Mouse (Mus musculus): ENCODE data around the gene Gfod1. TPM values are rescaled to one million over a fixed set of nuclear protein-coding genes. Genes with fewer than 3 reads are reported as not detected.

The Gfod1 gene
- polyA plus RNA-seq, 1 experiment from 2014 or later, result 3.8 TPM

GRCm38 (mm10) chr13:43212338-43212737 is 91.6 kb downstream of the Gfod1 start:
- Histone ChIP-seq H3K4me3 (ENCODE audit: low read depth, low read length) (no peak overlapping the region), H3K4me1 (ENCODE audit: control insufficient read depth, insufficient read depth, low read length) (peaks cover 3% of the 10 kb centered on the region; the same call in 1 of the 2 replicates), H3K27me3 (ENCODE audit: control insufficient read depth, insufficient read depth, low read length) (no peaks in the 10 kb centered on the region), H3K4me2 (ENCODE audit: low read depth, low read length) (no peak overlapping the region), H3K9me3 (ENCODE audit: control insufficient read depth, low read length) (no peaks in the 10 kb centered on the region), H3K36me3 (ENCODE audit: control insufficient read depth, insufficient read depth, low read length) (no peaks in the 10 kb centered on the region), H3K27ac (ENCODE audit: low read depth, low read length) (no peak overlapping the region), H3K9ac (replicated peaks; ENCODE audit: low read depth, low read length) (no peak overlapping the region)
- WGBS, result 64% methylated on average over 7 of the region's 7 CpGs
- no peak for ATAC-seq (ENCODE audit: low read depth)

GRCm38 (mm10) chr13:43210956-43211355 is 93.0 kb downstream of the Gfod1 start:
- Histone ChIP-seq H3K4me1 (ENCODE audit: control insufficient read depth, insufficient read depth, low read length) (peaks cover 3% of the 10 kb centered on the region; the same call in 1 of the 2 replicates), H3K9ac (replicated peaks; ENCODE audit: low read depth, low read length) (no peak overlapping the region), H3K27me3 (ENCODE audit: control insufficient read depth, insufficient read depth, low read length) (no peaks in the 10 kb centered on the region), H3K9me3 (ENCODE audit: control insufficient read depth, low read length) (no peaks in the 10 kb centered on the region), H3K36me3 (ENCODE audit: control insufficient read depth, insufficient read depth, low read length) (no peaks in the 10 kb centered on the region), H3K4me3 (ENCODE audit: low read depth, low read length) (no peak overlapping the region), H3K27ac (ENCODE audit: low read depth, low read length) (no peak overlapping the region), H3K4me2 (ENCODE audit: low read depth, low read length) (no peak overlapping the region)
- WGBS, result 89% methylated on average over 5 of the region's 5 CpGs
- no peak for ATAC-seq (ENCODE audit: low read depth)

- no peaks in the 10 kb centered on the region for H3K27me3 ChIP-seq (ENCODE audit: control insufficient read depth, insufficient read depth, low read length)
- no peak overlapping the region for H3K9ac ChIP-seq (replicated peaks; ENCODE audit: low read depth, low read length)
- H3K4me1 ChIP-seq (ENCODE audit: control insufficient read depth, insufficient read depth, low read length), result no peaks in the 10 kb centered on the region
- no peaks in the 10 kb centered on the region for H3K9me3 ChIP-seq (ENCODE audit: control insufficient read depth, low read length)
- no peak for ATAC-seq (ENCODE audit: low read depth)
- H3K4me2 ChIP-seq (ENCODE audit: low read depth, low read length), result no peak overlapping the region
- H3K4me3 ChIP-seq (ENCODE audit: low read depth, low read length), result no peak overlapping the region
- no peak overlapping the region for H3K27ac ChIP-seq (ENCODE audit: low read depth, low read length)
- WGBS, result 79% methylated on average over 5 of the region's 5 CpGs
- no peaks in the 10 kb centered on the region for H3K36me3 ChIP-seq (ENCODE audit: control insufficient read depth, insufficient read depth, low read length)
Observed at GRCm38 (mm10) chr13:43209560-43209959, 94.4 kb downstream of the Gfod1 start.

GRCm38 (mm10) chr13:43208914-43209439 is 95.0 kb downstream of the Gfod1 start:
- ATAC-seq (ENCODE audit: low read depth), result no peak
- Histone ChIP-seq H3K36me3 (ENCODE audit: control insufficient read depth, insufficient read depth, low read length) (no peaks in the 10 kb centered on the region), H3K9me3 (ENCODE audit: control insufficient read depth, low read length) (no peaks in the 10 kb centered on the region), H3K9ac (replicated peaks; ENCODE audit: low read depth, low read length) (no peak overlapping the region), H3K4me1 (ENCODE audit: control insufficient read depth, insufficient read depth, low read length) (no peaks in the 10 kb centered on the region), H3K27me3 (ENCODE audit: control insufficient read depth, insufficient read depth, low read length) (no peaks in the 10 kb centered on the region), H3K4me2 (ENCODE audit: low read depth, low read length) (no peak overlapping the region), H3K4me3 (ENCODE audit: low read depth, low read length) (no peak overlapping the region), H3K27ac (ENCODE audit: low read depth, low read length) (no peak overlapping the region)
- WGBS, result 42% methylated on average over 16 of the region's 16 CpGs

GRCm38 (mm10) chr13:43206118-43206683 is 97.8 kb downstream of the Gfod1 start:
- H3K27me3 ChIP-seq (ENCODE audit: control insufficient read depth, insufficient read depth, low read length), result no peaks in the 10 kb centered on the region
- WGBS, result 83% methylated on average over 12 of the region's 12 CpGs

GRCm38 (mm10) chr13:43203641-43204040 is 100.3 kb downstream of the Gfod1 start:
- 63% methylated on average over 5 of the region's 5 CpGs for WGBS
- H3K27ac ChIP-seq (ENCODE audit: low read depth, low read length), result no peak overlapping the region
- no peak overlapping the region for H3K4me3 ChIP-seq (ENCODE audit: low read depth, low read length)
- H3K36me3 ChIP-seq (ENCODE audit: control insufficient read depth, insufficient read depth, low read length), result no peaks in the 10 kb centered on the region
- no peak for ATAC-seq (ENCODE audit: low read depth)
- no peaks in the 10 kb centered on the region for H3K27me3 ChIP-seq (ENCODE audit: control insufficient read depth, insufficient read depth, low read length)
- no peak overlapping the region for H3K4me2 ChIP-seq (ENCODE audit: low read depth, low read length)
- no peak overlapping the region for H3K9ac ChIP-seq (replicated peaks; ENCODE audit: low read depth, low read length)
- no peaks in the 10 kb centered on the region for H3K9me3 ChIP-seq (ENCODE audit: control insufficient read depth, low read length)
- H3K4me1 ChIP-seq (ENCODE audit: control insufficient read depth, insufficient read depth, low read length), result no peaks in the 10 kb centered on the region

More at GRCm38 (mm10) chr13:43206118-43206683, 97.8 kb downstream of the Gfod1 start:
- Histone ChIP-seq H3K4me2 (ENCODE audit: low read depth, low read length) (no peak overlapping the region), H3K27ac (ENCODE audit: low read depth, low read length) (no peak overlapping the region), H3K9ac (replicated peaks; ENCODE audit: low read depth, low read length) (no peak overlapping the region), H3K36me3 (ENCODE audit: control insufficient read depth, insufficient read depth, low read length) (no peaks in the 10 kb centered on the region), H3K4me3 (ENCODE audit: low read depth, low read length) (no peak overlapping the region), H3K4me1 (ENCODE audit: control insufficient read depth, insufficient read depth, low read length) (no peaks in the 10 kb centered on the region), H3K9me3 (ENCODE audit: control insufficient read depth, low read length) (no peaks in the 10 kb centered on the region)
- ATAC-seq (ENCODE audit: low read depth), result no peak

- H3K4me1 ChIP-seq (ENCODE audit: control insufficient read depth, insufficient read depth, low read length), result no peaks in the 10 kb centered on the region
- no peaks in the 10 kb centered on the region for H3K36me3 ChIP-seq (ENCODE audit: control insufficient read depth, insufficient read depth, low read length)
- no peak overlapping the region for H3K4me2 ChIP-seq (ENCODE audit: low read depth, low read length)
- H3K27ac ChIP-seq (ENCODE audit: low read depth, low read length), result no peak overlapping the region
- H3K9ac ChIP-seq (replicated peaks; ENCODE audit: low read depth, low read length), result no peak overlapping the region
- no peak overlapping the region for H3K4me3 ChIP-seq (ENCODE audit: low read depth, low read length)
- 80% methylated on average over 7 of the region's 7 CpGs for WGBS
- H3K9me3 ChIP-seq (ENCODE audit: control insufficient read depth, low read length), result no peaks in the 10 kb centered on the region
- H3K27me3 ChIP-seq (ENCODE audit: control insufficient read depth, insufficient read depth, low read length), result no peaks in the 10 kb centered on the region
- no peak for ATAC-seq (ENCODE audit: low read depth)
Observed at GRCm38 (mm10) chr13:43203234-43203633, 100.7 kb downstream of the Gfod1 start.

- no peak for ATAC-seq (ENCODE audit: low read depth)
- WGBS, result 87% methylated on average over 10 of the region's 10 CpGs
- H3K27me3 ChIP-seq (ENCODE audit: control insufficient read depth, insufficient read depth, low read length), result no peaks in the 10 kb centered on the region
- H3K4me2 ChIP-seq (ENCODE audit: low read depth, low read length), result no peak overlapping the region
- H3K4me1 ChIP-seq (ENCODE audit: control insufficient read depth, insufficient read depth, low read length), result no peaks in the 10 kb centered on the region
- H3K4me3 ChIP-seq (ENCODE audit: low read depth, low read length), result no peak overlapping the region
- no peak overlapping the region for H3K27ac ChIP-seq (ENCODE audit: low read depth, low read length)
- no peaks in the 10 kb centered on the region for H3K9me3 ChIP-seq (ENCODE audit: control insufficient read depth, low read length)
- no peaks in the 10 kb centered on the region for H3K36me3 ChIP-seq (ENCODE audit: control insufficient read depth, insufficient read depth, low read length)
- H3K9ac ChIP-seq (replicated peaks; ENCODE audit: low read depth, low read length), result no peak overlapping the region
Observed at GRCm38 (mm10) chr13:43202351-43202750, 101.6 kb downstream of the Gfod1 start.

GRCm38 (mm10) chr13:43201033-43201432 is 102.9 kb downstream of the Gfod1 start:
- ATAC-seq (ENCODE audit: low read depth), result peak; percentile 47; the same call in 1 of the 2 replicates
- WGBS, result 40% methylated on average over 22 of the region's 22 CpGs

More at GRCm38 (mm10) chr13:43201033-43201432, 102.9 kb downstream of the Gfod1 start:
- H3K4me2 ChIP-seq (ENCODE audit: low read depth, low read length), result no peak overlapping the region
- no peaks in the 10 kb centered on the region for H3K4me1 ChIP-seq (ENCODE audit: control insufficient read depth, insufficient read depth, low read length)
- no peaks in the 10 kb centered on the region for H3K9me3 ChIP-seq (ENCODE audit: control insufficient read depth, low read length)
- H3K27ac ChIP-seq (ENCODE audit: low read depth, low read length), result no peak overlapping the region
- H3K9ac ChIP-seq (replicated peaks; ENCODE audit: low read depth, low read length), result no peak overlapping the region
- no peaks in the 10 kb centered on the region for H3K27me3 ChIP-seq (ENCODE audit: control insufficient read depth, insufficient read depth, low read length)
- no peaks in the 10 kb centered on the region for H3K36me3 ChIP-seq (ENCODE audit: control insufficient read depth, insufficient read depth, low read length)
- no peak overlapping the region for H3K4me3 ChIP-seq (ENCODE audit: low read depth, low read length)

Data from neural tube, embryonic 14.5 days (tissue).